Mouse (Mus musculus) CH12.LX (cell line): ENCODE measurements at regions not wholly inside any gene's neighbourhood (a gene's known extent, or its start where the extent isn't known, plus 50 kb on each side); places are given as distances from the start of the nearest gene placed in this dataset.

Experiments
- DNase-seq: peaks from one replicate; pipeline ENCODE4 v3.0.0-alpha.2; 2013; ENCODE audit errors: extremely low read depth
- H3K27ac ChIP-seq: 2 replicates; pipeline ENCODE4 v1.5.1; 2012; ENCODE audit warnings: low read depth, mild to moderate bottlenecking, control low read depth, moderate library complexity; ENCODE audit not compliant: insufficient read depth
- H3K27me3 ChIP-seq: replicated peaks from 2 replicates; pipeline ENCODE3; 2012; ENCODE audit warnings: inconsistent platforms
- H3K36me3 ChIP-seq, 2 experiments: replicated peaks in 1 of 2; 2 replicates each; pipeline versions ENCODE3 to v1.6.1; 2012; ENCODE audit warnings: inconsistent platforms in 1 of 2, low read length in 1 of 2, mild to moderate bottlenecking in 1 of 2, mixed read lengths in 1 of 2, moderate library complexity in 1 of 2; ENCODE audit not compliant: control insufficient read depth in 1 of 2, insufficient read depth in 1 of 2
- H3K4me1 ChIP-seq, 2 experiments: 2 replicates each; pipeline ENCODE4 v1.6.1; 2012; ENCODE audit warnings: inconsistent platforms in 1 of 2, moderate library complexity in 1 of 2; ENCODE audit not compliant: insufficient read depth in 2 of 2, control insufficient read depth in 1 of 2
- H3K4me2 ChIP-seq: 2 replicates; pipeline ENCODE4 v1.6.1; 2012; ENCODE audit warnings: low read depth, mild to moderate bottlenecking, control low read depth; ENCODE audit not compliant: poor library complexity, insufficient read depth, severe bottlenecking
- H3K4me3 ChIP-seq, 3 experiments: fragments of 150-350 bp in 1 of 3; sonication (generic) in 1 of 3; replicated peaks in 1 of 3; 2 replicates each; pipeline versions ENCODE3 to v1.5.1; 2011 to 2012; ENCODE audit warnings: low read depth in 2 of 3, low read length in 2 of 3, mild to moderate bottlenecking in 2 of 3, moderate library complexity in 2 of 3, control low read depth in 1 of 3, improper control_type of control experiment in 1 of 3, inconsistent platforms in 1 of 3, mixed read lengths in 1 of 3; ENCODE audit not compliant: poor library complexity in 1 of 3
- H3K79me2 ChIP-seq: replicated peaks from 2 replicates; pipeline ENCODE4 v1.6.1; 2012; ENCODE audit warnings: mild to moderate bottlenecking, moderate library complexity; ENCODE audit not compliant: control insufficient read depth, poor library complexity, insufficient read depth, severe bottlenecking; ENCODE audit errors: extremely low read depth
- H3K9ac ChIP-seq: 2 replicates; pipeline ENCODE4 v1.6.1; 2012; ENCODE audit warnings: low read depth, mild to moderate bottlenecking, control low read depth, moderate library complexity; ENCODE audit not compliant: insufficient read depth
- H3K9me3 ChIP-seq: replicated peaks from 2 replicates; pipeline ENCODE3; 2012; ENCODE audit warnings: low read length, inconsistent platforms, mixed read lengths
- BHLHE40 ChIP-seq: IDR thresholded peaks from 2 replicates; pipeline ENCODE4 v1.6.1; 2011; ENCODE audit warnings: mild to moderate bottlenecking, low read depth, low read length, improper control_type of control experiment
- CHD1 ChIP-seq: IDR thresholded peaks from 2 replicates; pipeline ENCODE4 v1.6.1; 2012; ENCODE audit warnings: low read depth, low read length, improper control_type of control experiment, inconsistent platforms
- CHD2 ChIP-seq: IDR thresholded peaks from 2 replicates; pipeline ENCODE4 v1.6.1; 2011; ENCODE audit warnings: low read length, improper control_type of control experiment
- CTCF ChIP-seq, 2 experiments: IDR thresholded peaks in 1 of 2; conservative IDR thresholded peaks in 1 of 2; 2 replicates each; pipeline ENCODE4 v1.5.1; 2011 to 2012; ENCODE audit warnings: low read depth in 2 of 2, low read length in 2 of 2, improper control_type of control experiment in 1 of 2, inconsistent platforms in 1 of 2, mild to moderate bottlenecking in 1 of 2, moderate library complexity in 1 of 2
- ELF1 ChIP-seq: IDR thresholded peaks from 2 replicates; pipeline ENCODE4 v1.6.1; 2014; ENCODE audit warnings: low read depth, mild to moderate bottlenecking, inconsistent platforms, low read length, improper control_type of control experiment
- EP300 ChIP-seq: IDR thresholded peaks from 2 replicates; pipeline ENCODE4 v1.6.1; 2011; ENCODE audit warnings: low read length, improper control_type of control experiment
- ETS1 ChIP-seq: conservative IDR thresholded peaks from 2 replicates; pipeline ENCODE4 v1.6.1; 2012; ENCODE audit warnings: low read depth, mild to moderate bottlenecking, inconsistent platforms, low read length, improper control_type of control experiment, moderate library complexity
- GABPA ChIP-seq: IDR thresholded peaks from 2 replicates; pipeline ENCODE4 v1.6.1; 2012; ENCODE audit warnings: low read depth, low read length, improper control_type of control experiment, inconsistent platforms; ENCODE audit not compliant: insufficient replicate concordance
- HCFC1 ChIP-seq: IDR thresholded peaks from 2 replicates; pipeline ENCODE4 v1.6.1; 2012; ENCODE audit warnings: low read depth, mild to moderate bottlenecking, inconsistent platforms, low read length, improper control_type of control experiment
- IRF4 ChIP-seq: IDR thresholded peaks from 2 replicates; pipeline ENCODE4 v1.6.1; 2014; ENCODE audit warnings: low read depth, mild to moderate bottlenecking, inconsistent platforms, low read length, improper control_type of control experiment
- JUN ChIP-seq: IDR thresholded peaks from 2 replicates; pipeline ENCODE4 v1.6.1; 2011; ENCODE audit warnings: low read depth, mild to moderate bottlenecking, low read length, improper control_type of control experiment, moderate library complexity; ENCODE audit not compliant: insufficient read depth
- JUND ChIP-seq: conservative IDR thresholded peaks from 2 replicates; pipeline ENCODE4 v1.6.1; 2011; ENCODE audit warnings: low read depth, low read length, improper control_type of control experiment
- KAT2A ChIP-seq: IDR thresholded peaks from 2 replicates; pipeline ENCODE4 v1.6.1; 2012; ENCODE audit warnings: low read length, improper control_type of control experiment, inconsistent platforms; ENCODE audit not compliant: insufficient replicate concordance
- MAFK ChIP-seq: IDR thresholded peaks from 2 replicates; pipeline ENCODE4 v1.6.1; 2011; ENCODE audit warnings: low read length, improper control_type of control experiment; ENCODE audit not compliant: insufficient replicate concordance
- MAZ ChIP-seq: IDR thresholded peaks from 2 replicates; pipeline ENCODE4 v1.6.1; 2012; ENCODE audit warnings: low read depth, mild to moderate bottlenecking, inconsistent platforms, low read length, improper control_type of control experiment, moderate library complexity
- MEF2A ChIP-seq: IDR thresholded peaks from 2 replicates; pipeline ENCODE4 v1.6.1; 2014; ENCODE audit warnings: low read depth, mild to moderate bottlenecking, inconsistent platforms, low read length, improper control_type of control experiment, borderline replicate concordance
- MYC ChIP-seq: IDR thresholded peaks from 2 replicates; pipeline ENCODE4 v1.6.1; 2011; ENCODE audit warnings: low read depth, mild to moderate bottlenecking, improper control_type of control experiment, low read length
- NELFE ChIP-seq: IDR thresholded peaks from 2 replicates; pipeline ENCODE4 v1.6.1; 2011; ENCODE audit warnings: low read depth, low read length, improper control_type of control experiment
- NRF1 ChIP-seq: IDR thresholded peaks from 2 replicates; pipeline ENCODE4 v1.6.1; 2014; ENCODE audit warnings: low read depth, mild to moderate bottlenecking, inconsistent platforms, low read length, improper control_type of control experiment, moderate library complexity
- RAD21 ChIP-seq: IDR thresholded peaks from 2 replicates; pipeline ENCODE4 v1.6.1; 2011; ENCODE audit warnings: low read depth, mild to moderate bottlenecking, low read length, improper control_type of control experiment, moderate library complexity
- RCOR1 ChIP-seq: conservative IDR thresholded peaks from 2 replicates; pipeline ENCODE4 v1.6.1; 2012; ENCODE audit warnings: low read depth, mild to moderate bottlenecking, inconsistent platforms, low read length, improper control_type of control experiment
- SIN3A ChIP-seq: IDR thresholded peaks from 2 replicates; pipeline ENCODE4 v1.6.1; 2012; ENCODE audit warnings: low read length, improper control_type of control experiment, inconsistent platforms
- SMC3 ChIP-seq: IDR thresholded peaks from 2 replicates; pipeline ENCODE4 v1.6.1; 2011; ENCODE audit warnings: low read depth, low read length, improper control_type of control experiment
- TCF12 ChIP-seq: IDR thresholded peaks from 2 replicates; pipeline ENCODE4 v1.6.1; 2014; ENCODE audit warnings: low read depth, mild to moderate bottlenecking, inconsistent platforms, low read length, improper control_type of control experiment
- USF1 ChIP-seq: IDR thresholded peaks from 2 replicates; pipeline ENCODE4 v1.6.1; 2014; ENCODE audit warnings: low read depth, mild to moderate bottlenecking, inconsistent platforms, low read length, improper control_type of control experiment
- USF2 ChIP-seq: conservative IDR thresholded peaks from 2 replicates; pipeline ENCODE4 v1.6.1; 2011; ENCODE audit warnings: low read depth, low read length, improper control_type of control experiment
- ZC3H11A ChIP-seq: IDR thresholded peaks from 2 replicates; pipeline ENCODE4 v1.6.1; 2012; ENCODE audit warnings: low read depth, mild to moderate bottlenecking, inconsistent platforms, low read length, improper control_type of control experiment
- ZKSCAN1 ChIP-seq: IDR thresholded peaks from 2 replicates; pipeline ENCODE4 v1.6.1; 2012; ENCODE audit warnings: low read depth, inconsistent platforms, low read length, improper control_type of control experiment, borderline replicate concordance
- ZMIZ1 ChIP-seq: IDR thresholded peaks from 2 replicates; pipeline ENCODE4 v1.6.1; 2012; ENCODE audit warnings: low read depth, mild to moderate bottlenecking, inconsistent platforms, low read length, improper control_type of control experiment
- ZNF384 ChIP-seq: IDR thresholded peaks from 2 replicates; pipeline ENCODE4 v1.6.1; 2012; ENCODE audit warnings: low read depth, low read length, improper control_type of control experiment, inconsistent platforms
- dilution Hi-C: fragments of 300-500 bp; cut with MboI; formaldehyde crosslinking; loops from 2 replicates; pipeline ENCODE4 v1.14.3; 2020; ENCODE audit warnings: low sequenced_read_pairs; ENCODE audit not compliant: extremely low pct_unique_long_range_greater_than_20kb, extremely low pct_ligation_motif_present
- in situ Hi-C: fragments of 300-500 bp; cut with MboI; formaldehyde crosslinking; loops from 3 replicates; pipeline ENCODE4 v1.14.3; 2019; ENCODE audit warnings: low sequenced_read_pairs, low pct_ligation_motif_present, low pct_unique_long_range_greater_than_20kb, mixed read lengths

- Histone ChIP-seq H3K9ac (no peak overlapping the region), H3K79me2 (no peaks in the 10 kb centered on the region), H3K27me3 (no peaks in the 10 kb centered on the region), H3K36me3 (no peaks in the 10 kb centered on the region), H3K9me3 (peaks cover 41% of the 10 kb centered on the region), H3K27ac (no peak overlapping the region), H3K4me3 (no peak overlapping the region), H3K4me2 (no peak overlapping the region), H3K4me1 (no peaks in the 10 kb centered on the region)
- dilution Hi-C loops (no loop called here), in situ Hi-C loops (no loop called here)
- DNase-seq = no peak
- TF ChIP-seq CHD1 = no peak
- no peak for TF ChIP-seq RCOR1
- TF ChIP-seq BHLHE40 = no peak
- no peak for TF ChIP-seq KAT2A
- TF ChIP-seq MYC = no peak
- TF ChIP-seq ZKSCAN1 = no peak
- no peak for TF ChIP-seq JUN
- no peak for TF ChIP-seq JUND
- no peak for TF ChIP-seq RAD21
- TF ChIP-seq ELF1 = no peak
- no peak for TF ChIP-seq CTCF (conservative IDR thresholded peaks at IDR 0.05 in 1 of 2, IDR thresholded peaks at IDR 0.05 in 1 of 2; ENCODE audit: low read depth in 2 of 2, low read length in 2 of 2)
- TF ChIP-seq ETS1 = no peak
- no peak for TF ChIP-seq MAFK
- TF ChIP-seq SMC3 = no peak
- TF ChIP-seq ZMIZ1 = no peak
- TF ChIP-seq GABPA = no peak
- TF ChIP-seq TCF12 = no peak
- no peak for TF ChIP-seq ZC3H11A
Observed at GRCm38 (mm10) chr14:114697543-114697942, 394.5 kb upstream of the Gpc5 start.

GRCm38 (mm10) chr14:114723080-114723479 is 368.9 kb upstream of the Gpc5 start:
- Histone ChIP-seq H3K9me3 (peaks cover 14% of the 10 kb centered on the region), H3K79me2 (no peaks in the 10 kb centered on the region), H3K4me1 (no peaks in the 10 kb centered on the region), H3K27me3 (no peaks in the 10 kb centered on the region), H3K4me2 (no peak overlapping the region), H3K4me3 (no peak overlapping the region), H3K27ac (no peak overlapping the region), H3K36me3 (no peaks in the 10 kb centered on the region), H3K9ac (no peak overlapping the region)
- in situ Hi-C loops = no loop called here
- dilution Hi-C loops = no loop called here
- TF ChIP-seq IRF4 (no peak), CTCF (conservative IDR thresholded peaks at IDR 0.05 in 1 of 2, IDR thresholded peaks at IDR 0.05 in 1 of 2; ENCODE audit: low read depth in 2 of 2, low read length in 2 of 2) (no peak), NRF1 (no peak), NELFE (no peak), CHD2 (no peak), ZNF384 (no peak), MAFK (no peak), HCFC1 (no peak), GABPA (no peak), SIN3A (no peak), EP300 (no peak), USF1 (no peak), MAZ (no peak), MEF2A (no peak), ELF1 (no peak), ZC3H11A (no peak), USF2 (no peak)
- DNase-seq = no peak
